Mouse (Mus musculus): ENCODE measurements at regions not wholly inside any gene's neighbourhood (a gene's known extent, or its start where the extent isn't known, plus 50 kb on each side); places are given as distances from the start of the nearest gene placed in this dataset.

GRCm38 (mm10) chr1:161695886-161696285 is 92.4 kb downstream of the Fasl start:
- no peak for TF ChIP-seq CTCF (IDR thresholded peaks at IDR 0.05; ENCODE audit: control insufficient read depth, insufficient read depth, low read length)
- no peak for TF ChIP-seq POLR2A (IDR thresholded peaks at IDR 0.05; ENCODE audit: borderline replicate concordance, control insufficient read depth, low read depth, low read length)
